17 mouse cellular contexts compared by ENCODE assay signal in genomic region chr1:141430117-141430516, GRCm38 (mm10).
DNase-seq lines count a peak whose midpoint lies in the region; ATAC-seq and TF ChIP-seq lines count a peak whose summit lies in the region.
"Had no signal": no experiment of that assay in that cellular context is flagged by ENCODE, and none has a peak within 500 bp of the region (broad histone marks: within the 10 kb centered on the region; RNA-seq: fewer than 3 reads in every experiment).

No protein-coding gene starts in this region.

- no peak for DNase-seq in forebrain, embryonic 10.5 days (ENCODE audit: extremely low spot score, low spot score)
- peak; percentile 22 for DNase-seq in brain, adult 2 months (ENCODE audit: low read depth, low spot score)
- peak; percentile 40 for DNase-seq in brain, embryonic 14.5 days (ENCODE audit: low read depth)
- peak; percentile 20 for DNase-seq in forebrain, postnatal 0 days
- no peak for DNase-seq in T-cell, adult 2 months (ENCODE audit: low spot score)
- DNase-seq in lung, postnatal 14 days, result no peak
- DNase-seq: cerebellum, adult 2 months; gastrocnemius, postnatal 10 days; heart, adult 2 months; kidney, adult 8-10 months had no signal

- no peak overlapping the region for H3K4me3 ChIP-seq in forebrain, embryonic 15.5 days
- H3K4me3 ChIP-seq in forebrain, embryonic 10.5 days, result no peak overlapping the region
- no peak overlapping the region for H3K4me3 ChIP-seq in forebrain, postnatal 0 days (ENCODE audit: low read depth, low read length)
- H3K4me3 ChIP-seq: embryonic facial prominence, embryonic 12.5 days; heart, adult 2 months; heart, embryonic 15.5 days; hindbrain, embryonic 10.5 days; hindbrain, embryonic 15.5 days had no signal

- no peaks in the 10 kb centered on the region for H3K27me3 ChIP-seq in forebrain, embryonic 15.5 days
- no peaks in the 10 kb centered on the region for H3K27me3 ChIP-seq in forebrain, embryonic 10.5 days (ENCODE audit: poor library complexity, severe bottlenecking)
- no peaks in the 10 kb centered on the region for H3K27me3 ChIP-seq in forebrain, postnatal 0 days (ENCODE audit: insufficient read depth, low read length)
- H3K27me3 ChIP-seq: embryonic facial prominence, embryonic 12.5 days; heart, embryonic 15.5 days; hindbrain, embryonic 15.5 days had no signal

- no peak overlapping the region for H3K27ac ChIP-seq in forebrain, embryonic 15.5 days (replicated peaks)
- H3K27ac ChIP-seq in forebrain, embryonic 10.5 days, result no peak overlapping the region
- no peak overlapping the region for H3K27ac ChIP-seq in forebrain, postnatal 0 days (ENCODE audit: low read depth, low read length)
- H3K27ac ChIP-seq: embryonic facial prominence, embryonic 12.5 days; heart, adult 2 months; heart, embryonic 15.5 days; hindbrain, embryonic 10.5 days; hindbrain, embryonic 15.5 days had no signal

- TF ChIP-seq POLR2A in brain, embryonic 14.5 days (IDR thresholded peaks at IDR 0.05; ENCODE audit: borderline replicate concordance, extremely low read depth, insufficient read depth, insufficient read length, poor library complexity, severe bottlenecking), result no peak

- H3K9ac ChIP-seq in forebrain, embryonic 15.5 days (replicated peaks), result no peak overlapping the region
- no peak overlapping the region for H3K9ac ChIP-seq in forebrain, postnatal 0 days
- H3K9ac ChIP-seq: embryonic facial prominence, embryonic 12.5 days; heart, embryonic 15.5 days; hindbrain, embryonic 15.5 days had no signal

- 82% methylated on average over 2 of the region's 2 CpGs for WGBS in forebrain, embryonic 15.5 days
- WGBS in forebrain, embryonic 10.5 days, result 88% methylated on average over 2 of the region's 2 CpGs
- 64% methylated on average over 2 of the region's 2 CpGs for WGBS in forebrain, postnatal 0 days

- TF ChIP-seq CTCF in brain, embryonic 14.5 days (IDR thresholded peaks at IDR 0.05; ENCODE audit: borderline replicate concordance, extremely low read depth, insufficient read depth, insufficient read length), result no peak
- TF ChIP-seq CTCF in forebrain, postnatal 0 days (IDR thresholded peaks at IDR 0.05; ENCODE audit: low read depth), result no peak

- H3K9me3 ChIP-seq in forebrain, embryonic 15.5 days, result no peaks in the 10 kb centered on the region
- no peaks in the 10 kb centered on the region for H3K9me3 ChIP-seq in forebrain, embryonic 10.5 days
- H3K9me3 ChIP-seq in forebrain, postnatal 0 days (ENCODE audit: low read length), result no peaks in the 10 kb centered on the region
- H3K9me3 ChIP-seq: embryonic facial prominence, embryonic 12.5 days; heart, embryonic 15.5 days; hindbrain, embryonic 10.5 days; hindbrain, embryonic 15.5 days had no signal

- ATAC-seq in forebrain, embryonic 15.5 days (replicated peaks), result peak; percentile 64; the same call in 1 of the 2 replicates
- ATAC-seq in forebrain, postnatal 0 days, result peak; percentile 90; the same call in 1 of the 2 replicates
- ATAC-seq: intestine, postnatal 0 days had no signal

- H3K36me3 ChIP-seq in forebrain, embryonic 15.5 days, result no peaks in the 10 kb centered on the region
- no peaks in the 10 kb centered on the region for H3K36me3 ChIP-seq in forebrain, embryonic 10.5 days (replicated peaks)
- no peaks in the 10 kb centered on the region for H3K36me3 ChIP-seq in forebrain, postnatal 0 days (ENCODE audit: insufficient read depth)
- H3K36me3 ChIP-seq: embryonic facial prominence, embryonic 12.5 days; heart, embryonic 15.5 days; hindbrain, embryonic 10.5 days; hindbrain, embryonic 15.5 days had no signal

- H3K4me1 ChIP-seq in forebrain, embryonic 15.5 days, result no peaks in the 10 kb centered on the region
- H3K4me1 ChIP-seq in forebrain, embryonic 10.5 days, result no peaks in the 10 kb centered on the region
- no peaks in the 10 kb centered on the region for H3K4me1 ChIP-seq in forebrain, postnatal 0 days (ENCODE audit: insufficient read depth)
- H3K4me1 ChIP-seq: embryonic facial prominence, embryonic 12.5 days; heart, embryonic 15.5 days; hindbrain, embryonic 10.5 days; hindbrain, embryonic 15.5 days had no signal

- H3K4me2 ChIP-seq in forebrain, embryonic 15.5 days (replicated peaks), result no peak overlapping the region
- H3K4me2 ChIP-seq in forebrain, postnatal 0 days (ENCODE audit: low read depth), result no peak overlapping the region
- H3K4me2 ChIP-seq: embryonic facial prominence, embryonic 12.5 days; heart, embryonic 11.5 days; heart, embryonic 15.5 days; hindbrain, embryonic 15.5 days had no signal

Comparison
In these comparisons a context has a peak if more than half of its experiments do, and no peak if none do; other contexts are left out.
1. DNase-seq: peak in brain, adult 2 months (single experiment), brain, embryonic 14.5 days (single experiment) and forebrain, postnatal 0 days (single experiment); none in forebrain, embryonic 10.5 days (single experiment), T-cell, adult 2 months (single experiment) and lung, postnatal 14 days (single experiment).